Mouse (Mus musculus): ENCODE measurements around the gene Denr. TPM values are rescaled to one million over a fixed set of nuclear protein-coding genes. Genes with fewer than 3 reads are reported as not detected.

Gene Denr
- polyA plus RNA-seq, 1 experiment from 2014 or later = 186 TPM

DNA sequence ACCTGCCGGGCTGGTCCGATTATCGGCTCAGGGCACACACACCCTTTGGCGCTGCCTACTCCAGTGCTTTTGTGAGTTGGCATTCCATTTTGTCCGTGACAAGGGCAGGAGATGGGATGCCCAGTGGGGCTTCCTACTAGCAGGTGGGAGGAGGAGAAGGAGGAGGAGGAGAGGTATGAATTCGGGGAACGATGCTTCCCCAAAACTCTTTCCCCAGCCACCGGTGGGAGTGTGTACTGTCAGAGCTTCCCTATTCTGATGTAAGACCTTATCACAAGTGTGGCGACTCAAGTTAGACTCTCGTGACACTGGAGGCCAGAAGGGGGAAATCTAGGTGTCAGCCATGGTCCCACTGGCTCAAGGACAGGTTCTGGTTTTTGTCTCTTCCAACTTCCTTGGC, 22.6 kb upstream of the Denr start:
- WGBS = 85% methylated on average over 10 of the region's 10 CpGs
- no peak for DNase-seq (ENCODE audit: low spot score)
- H3K27me3 ChIP-seq (ENCODE audit: low read depth, poor library complexity, severe bottlenecking) = no peaks in the 10 kb centered on the region
- H3K9me3 ChIP-seq (replicated peaks) = no peaks in the 10 kb centered on the region
- no peak overlapping the region for H3K27ac ChIP-seq (replicated peaks)
- no peak overlapping the region for H3K4me3 ChIP-seq
- no peaks in the 10 kb centered on the region for H3K36me3 ChIP-seq
- 0 out of 2 replicates have a peak, but pooled peaks cover 3% of the 10 kb centered on the region for H3K4me1 ChIP-seq

GRCm38 (mm10) chr5:123886365-123886764, 20.6 kb upstream of the Denr start:
- whole genome bisulfite sequencing = 80% methylated on average over 3 of the region's 3 CpGs
- DNase-seq (ENCODE audit: low spot score) = no peak
- Histone ChIP-seq H3K4me1 (no peaks in the 10 kb centered on the region), H3K27me3 (ENCODE audit: low read depth, poor library complexity, severe bottlenecking) (no peaks in the 10 kb centered on the region), H3K36me3 (no peaks in the 10 kb centered on the region), H3K9me3 (replicated peaks) (no peaks in the 10 kb centered on the region), H3K4me3 (no peak overlapping the region), H3K27ac (replicated peaks) (no peak overlapping the region)

DNA sequence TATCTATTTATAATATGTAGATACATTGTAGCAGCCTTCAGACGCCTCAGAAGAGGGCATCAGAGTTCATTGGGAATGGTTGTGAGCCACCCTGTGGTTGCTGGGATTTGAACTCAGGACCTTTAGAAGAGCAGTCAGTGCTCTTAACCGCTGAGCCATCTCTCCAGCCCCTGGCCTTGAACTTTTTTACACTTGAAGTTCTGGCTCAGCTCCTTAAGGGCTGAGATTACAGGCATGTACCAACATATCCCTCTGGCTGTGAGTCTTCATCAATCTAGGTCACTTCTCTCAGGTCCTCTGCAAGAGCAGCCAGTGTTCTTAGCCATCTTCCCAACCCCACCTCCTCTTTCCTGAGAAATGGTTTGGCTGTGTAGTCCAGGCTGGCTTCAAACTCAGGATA, 16.7 kb upstream of the Denr start:
- DNase-seq (ENCODE audit: low spot score) = no peak

GRCm38 (mm10) chr5:123890987-123891386, 16.0 kb upstream of the Denr start:
- 83% methylated on average over 5 of the region's 5 CpGs for WGBS

More for the DNA sequence above, 16.7 kb upstream of the Denr start:
- Histone ChIP-seq H3K9me3 (replicated peaks) (no peaks in the 10 kb centered on the region), H3K4me3 (no peak overlapping the region), H3K27me3 (ENCODE audit: low read depth, poor library complexity, severe bottlenecking) (no peaks in the 10 kb centered on the region), H3K4me1 (peaks cover 3% of the 10 kb centered on the region; the same call in 1 of the 2 replicates), H3K27ac (replicated peaks) (no peak overlapping the region), H3K36me3 (no peaks in the 10 kb centered on the region)
- 74% methylated on average over 2 of the region's 2 CpGs for WGBS

GRCm38 (mm10) chr5:123891669-123892068, 15.3 kb upstream of the Denr start:
- H3K36me3 ChIP-seq = no peaks in the 10 kb centered on the region
- peaks cover 3% of the 10 kb centered on the region; the same call in 1 of the 2 replicates for H3K4me1 ChIP-seq
- H3K9me3 ChIP-seq (replicated peaks) = no peaks in the 10 kb centered on the region
- no peak overlapping the region for H3K27ac ChIP-seq (replicated peaks)
- no peaks in the 10 kb centered on the region for H3K27me3 ChIP-seq (ENCODE audit: low read depth, poor library complexity, severe bottlenecking)
- H3K4me3 ChIP-seq = no peak overlapping the region
- WGBS = 51% methylated on average over 6 of the region's 6 CpGs
- DNase-seq (ENCODE audit: low spot score) = no peak

More at GRCm38 (mm10) chr5:123890987-123891386, 16.0 kb upstream of the Denr start:
- Histone ChIP-seq H3K36me3 (no peaks in the 10 kb centered on the region), H3K9me3 (replicated peaks) (no peaks in the 10 kb centered on the region), H3K27me3 (ENCODE audit: low read depth, poor library complexity, severe bottlenecking) (no peaks in the 10 kb centered on the region), H3K4me3 (no peak overlapping the region), H3K4me1 (peaks cover 3% of the 10 kb centered on the region; the same call in 1 of the 2 replicates), H3K27ac (replicated peaks) (no peak overlapping the region)
- no peak for DNase-seq (ENCODE audit: low spot score)

- Histone ChIP-seq H3K9me3 (replicated peaks) (no peaks in the 10 kb centered on the region), H3K27ac (replicated peaks) (no peak overlapping the region), H3K27me3 (ENCODE audit: low read depth, poor library complexity, severe bottlenecking) (no peaks in the 10 kb centered on the region), H3K4me3 (no peak overlapping the region), H3K4me1 (peaks cover 3% of the 10 kb centered on the region; the same call in 1 of the 2 replicates), H3K36me3 (no peaks in the 10 kb centered on the region)
- WGBS = 90% methylated on average over 5 of the region's 5 CpGs
- DNase-seq (ENCODE audit: low spot score) = no peak
Observed at GRCm38 (mm10) chr5:123893520-123893919, 13.5 kb upstream of the Denr start.

DNA sequence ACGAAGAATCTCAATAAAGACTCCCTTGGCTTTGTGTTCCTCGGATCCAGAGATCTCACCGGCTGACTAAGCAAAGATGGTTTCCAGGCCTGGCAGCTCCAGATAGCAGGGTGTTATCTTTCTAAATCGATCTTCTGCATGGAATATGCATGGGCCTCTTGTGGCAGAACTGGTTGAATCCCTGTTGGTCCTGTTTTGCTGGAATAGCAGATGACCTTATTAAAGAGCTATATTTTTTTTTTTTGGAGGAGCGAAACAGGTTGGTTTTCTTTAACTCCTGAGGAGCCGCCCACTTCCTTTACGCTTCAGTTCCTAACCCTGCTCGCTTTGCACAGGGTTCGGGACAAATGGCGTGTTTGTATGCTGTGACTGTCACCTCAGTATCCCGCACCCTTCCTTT, 10.6 kb upstream of the Denr start:
- no peak for DNase-seq (ENCODE audit: low spot score)
- Histone ChIP-seq H3K9me3 (replicated peaks) (no peaks in the 10 kb centered on the region), H3K27ac (replicated peaks) (no peak overlapping the region), H3K36me3 (no peaks in the 10 kb centered on the region), H3K4me3 (no peak overlapping the region), H3K4me1 (peaks cover 3% of the 10 kb centered on the region; the same call in 1 of the 2 replicates), H3K27me3 (ENCODE audit: low read depth, poor library complexity, severe bottlenecking) (no peaks in the 10 kb centered on the region)
- WGBS = 87% methylated on average over 11 of the region's 11 CpGs

GRCm38 (mm10) chr5:123897352-123897751, 9.6 kb upstream of the Denr start:
- no peak overlapping the region for H3K27ac ChIP-seq (replicated peaks)
- no peak overlapping the region for H3K4me3 ChIP-seq
- no peaks in the 10 kb centered on the region for H3K9me3 ChIP-seq (replicated peaks)
- DNase-seq (ENCODE audit: low spot score) = no peak
- WGBS = 89% methylated on average over 13 of the region's 13 CpGs
- H3K27me3 ChIP-seq (ENCODE audit: low read depth, poor library complexity, severe bottlenecking) = no peaks in the 10 kb centered on the region
- no peaks in the 10 kb centered on the region for H3K36me3 ChIP-seq
- H3K4me1 ChIP-seq = no peaks in the 10 kb centered on the region

DNA sequence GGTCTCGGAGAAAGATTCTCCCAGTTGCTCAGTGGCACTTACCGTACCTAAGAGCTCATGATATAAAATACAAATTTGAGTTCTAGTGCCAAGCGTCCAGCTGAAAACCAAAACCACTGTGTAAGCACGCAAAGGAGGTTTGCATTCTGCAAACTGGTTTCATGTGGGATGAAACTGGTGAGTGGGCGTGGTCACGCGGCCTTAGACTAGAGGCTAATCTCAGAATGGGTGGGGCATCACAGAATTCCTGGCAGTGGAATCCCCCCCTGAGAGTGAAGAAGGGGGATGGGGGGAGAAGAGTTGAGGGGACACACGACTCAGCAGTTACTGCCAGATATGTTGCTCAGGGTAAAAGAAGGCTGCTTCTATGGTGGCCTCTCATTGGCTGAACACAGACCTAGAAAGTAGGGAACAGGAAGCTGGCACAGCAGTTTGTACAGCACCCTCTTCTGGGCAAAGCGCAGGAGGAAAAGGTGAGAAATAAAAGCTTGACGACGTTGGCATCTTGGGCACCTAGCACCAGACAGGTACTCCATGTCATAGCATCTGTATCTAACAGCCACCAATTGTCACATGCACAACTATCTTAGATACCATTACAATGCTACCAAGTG, 2.8 kb upstream of the Denr start:
- WGBS = 70% methylated on average over 11 of the region's 11 CpGs
- Histone ChIP-seq H3K27ac (replicated peaks) (no peak overlapping the region), H3K27me3 (ENCODE audit: low read depth, poor library complexity, severe bottlenecking) (no peaks in the 10 kb centered on the region)

GRCm38 (mm10) chr5:123906146-123906975, 614 bp upstream of the Denr start:
- peak overlapping the region; percentile 83 for H3K4me3 ChIP-seq
- no peak overlapping the region for H3K27ac ChIP-seq (replicated peaks)

More for the DNA sequence above, 2.8 kb upstream of the Denr start:
- no peak for DNase-seq (ENCODE audit: low spot score)
- Histone ChIP-seq H3K4me1 (peaks cover 18% of the 10 kb centered on the region), H3K9me3 (replicated peaks) (no peaks in the 10 kb centered on the region), H3K4me3 (no peak overlapping the region), H3K36me3 (peaks cover 11% of the 10 kb centered on the region)

GRCm38 (mm10) chr5:123907631-123907977, 629 bp downstream of the Denr start:
- Histone ChIP-seq H3K27me3 (ENCODE audit: low read depth, poor library complexity, severe bottlenecking) (no peaks in the 10 kb centered on the region), H3K4me1 (peaks cover 21% of the 10 kb centered on the region), H3K9me3 (replicated peaks) (no peaks in the 10 kb centered on the region), H3K4me3 (peak overlapping the region; percentile 83), H3K36me3 (peaks cover 46% of the 10 kb centered on the region), H3K27ac (replicated peaks) (peak overlapping the region; percentile 95)
- DNase-seq (ENCODE audit: low spot score) = no peak
- 7% methylated on average over 10 of the region's 10 CpGs for WGBS

More at GRCm38 (mm10) chr5:123906146-123906975, 614 bp upstream of the Denr start:
- peaks cover 21% of the 10 kb centered on the region for H3K4me1 ChIP-seq
- 76% methylated on average over 17 of the region's 17 CpGs for WGBS
- H3K27me3 ChIP-seq (ENCODE audit: low read depth, poor library complexity, severe bottlenecking) = no peaks in the 10 kb centered on the region
- H3K9me3 ChIP-seq (replicated peaks) = no peaks in the 10 kb centered on the region
- DNase-seq (ENCODE audit: low spot score) = no peak
- H3K36me3 ChIP-seq = peaks cover 33% of the 10 kb centered on the region

DNA sequence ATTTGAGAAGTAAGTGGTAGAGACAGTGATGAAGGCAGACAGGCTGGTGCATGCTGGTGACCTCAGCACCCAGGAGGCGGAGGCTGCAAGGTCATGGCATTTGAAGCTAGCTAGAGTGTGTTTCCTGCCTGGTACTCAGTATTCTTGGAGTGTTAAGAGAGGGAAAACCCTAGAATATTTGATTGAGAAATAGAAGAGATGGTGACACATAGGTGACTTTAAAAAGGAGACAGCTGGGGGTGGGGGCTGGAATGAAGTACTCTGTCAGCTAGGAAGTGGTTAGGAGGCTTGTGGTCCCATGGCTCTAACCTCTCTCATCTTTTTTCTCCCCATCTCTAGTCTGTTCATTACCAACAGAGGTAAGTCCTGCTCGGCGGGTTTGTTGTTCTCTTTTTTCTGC, 7.9 kb downstream of the Denr start:
- Histone ChIP-seq H3K27ac (replicated peaks) (no peak overlapping the region), H3K36me3 (peaks cover 97% of the 10 kb centered on the region), H3K4me3 (no peak overlapping the region), H3K9me3 (replicated peaks) (no peaks in the 10 kb centered on the region), H3K4me1 (peaks cover under 1% of the 10 kb centered on the region; the same call in 1 of the 2 replicates), H3K27me3 (ENCODE audit: low read depth, poor library complexity, severe bottlenecking) (no peaks in the 10 kb centered on the region)
- no peak for DNase-seq (ENCODE audit: low spot score)
- WGBS = 93% methylated on average over 3 of the region's 3 CpGs

GRCm38 (mm10) chr5:123922112-123922511, 15.1 kb downstream of the Denr start:
- Histone ChIP-seq H3K9me3 (replicated peaks) (no peaks in the 10 kb centered on the region), H3K36me3 (peaks cover 97% of the 10 kb centered on the region), H3K27ac (replicated peaks) (no peak overlapping the region), H3K4me1 (no peaks in the 10 kb centered on the region), H3K27me3 (ENCODE audit: low read depth, poor library complexity, severe bottlenecking) (no peaks in the 10 kb centered on the region), H3K4me3 (no peak overlapping the region)
- DNase-seq (ENCODE audit: low spot score) = no peak
- 91% methylated on average over 6 of the region's 6 CpGs for WGBS
